In the genomic region with DNA sequence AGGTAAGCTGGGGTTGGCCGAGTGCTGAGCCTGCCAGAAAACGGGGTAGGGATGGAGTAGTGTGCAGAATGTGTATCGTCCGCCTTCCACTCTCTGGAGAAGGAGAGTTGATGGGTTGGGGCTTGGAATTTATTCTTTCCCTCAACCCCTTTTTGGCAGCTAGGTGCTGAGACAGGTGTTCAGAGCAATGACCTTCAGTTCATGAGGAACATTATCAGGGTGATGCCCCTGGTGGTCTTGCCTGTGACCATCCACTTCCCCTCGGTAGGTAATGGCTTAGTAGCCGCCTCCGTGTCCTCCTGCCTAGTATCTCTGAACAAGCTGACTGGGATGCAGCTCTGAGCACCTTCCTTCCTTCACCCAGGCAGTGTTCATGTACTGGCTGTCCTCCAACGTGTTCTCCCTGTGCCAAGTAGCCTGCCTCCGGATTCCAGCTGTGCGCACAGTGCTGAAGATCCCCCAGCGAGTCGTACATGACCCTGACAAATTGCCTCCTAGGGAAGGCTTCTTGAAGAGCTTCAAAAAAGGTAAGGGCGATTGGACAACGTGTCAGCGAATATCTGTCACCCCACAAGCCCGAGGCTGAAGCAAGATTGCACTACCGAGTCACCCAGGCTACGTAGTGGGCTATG, we compare ENCODE assay signal across 15 mouse cellular contexts. TPM values are rescaled to one million over a fixed set of nuclear protein-coding genes. Genes with fewer than 3 reads are reported as not detected.
A peak's percentile ranks its signal among the peaks of the same experiment; 100 is the strongest.
DNase-seq lines count a peak whose midpoint lies in the region; ATAC-seq and TF ChIP-seq lines count a peak whose summit lies in the region.
"Had no signal": no experiment of that assay in that cellular context is flagged by ENCODE, and none has a peak within 500 bp of the region (broad histone marks: within the 10 kb centered on the region; RNA-seq: fewer than 3 reads in every experiment).

No protein-coding gene starts in this region.

- no peak overlapping the region for H3K9ac ChIP-seq in heart, embryonic 16.5 days (ENCODE audit: low read length)
- H3K9ac ChIP-seq: lung, embryonic 15.5 days had no signal

- H3K27me3 ChIP-seq in heart, embryonic 16.5 days (ENCODE audit: control insufficient read depth, insufficient read depth, low read length): no peaks in the 10 kb centered on the region
- H3K27me3 ChIP-seq: lung, embryonic 15.5 days had no signal

- peaks cover 67% of the 10 kb centered on the region for H3K36me3 ChIP-seq in heart, embryonic 16.5 days (ENCODE audit: control insufficient read depth, insufficient read depth)

- intact Hi-C loops in heart, postnatal 36 days (cut with DNase I): no loop called here
- intact Hi-C loops in gastrocnemius, adult 2 months (cut with DNase I): loop anchor here (10.0 kb wide), 1 partner anchor 147 kb away; the partner anchor contains the start of gene Prmt5

- H3K4me2 ChIP-seq in heart, embryonic 16.5 days (ENCODE audit: low read depth, low read length): no peak overlapping the region
- H3K4me2 ChIP-seq: lung, embryonic 15.5 days had no signal

- no peak for DNase-seq in heart, postnatal 36 days
- DNase-seq in kidney, postnatal 25 days: peak; percentile 34 to 62
- no peak for DNase-seq in kidney, postnatal 10 days
- peak; percentile 57 for DNase-seq in adrenal gland, adult 2 months
- DNase-seq in adrenal gland, postnatal 36 days: peak; percentile 50 to 59
- no peak for DNase-seq in gastrocnemius, adult 2 months
- no peak for DNase-seq in spleen, postnatal 36 days (ENCODE audit: low spot score in 2 of 2)
- DNase-seq: cerebellum, adult 9-10 months; gastrocnemius, postnatal 36 days; layer of hippocampus, postnatal 36 days; liver; thymus, postnatal 25 days had no signal

- WGBS in heart, embryonic 16.5 days: 82% methylated on average over 18 of the region's 18 CpGs

- H3K4me3 ChIP-seq in heart, embryonic 16.5 days (ENCODE audit: low read length): no peak overlapping the region
- no peak overlapping the region for H3K4me3 ChIP-seq in gastrocnemius, adult 2 months
- H3K4me3 ChIP-seq: lung, embryonic 15.5 days had no signal

- no peak overlapping the region for H3K27ac ChIP-seq in heart, embryonic 16.5 days (ENCODE audit: low read length)
- no peak overlapping the region for H3K27ac ChIP-seq in gastrocnemius, adult 2 months
- H3K27ac ChIP-seq: kidney, postnatal 0 days; lung, embryonic 15.5 days had no signal

- H3K4me1 ChIP-seq in heart, embryonic 16.5 days (ENCODE audit: control insufficient read depth, insufficient read depth, low read length): peaks cover 4% of the 10 kb centered on the region

- ATAC-seq in heart, embryonic 16.5 days (replicated peaks; ENCODE audit: extremely low read depth, insufficient read depth, low FRiP score): peak; percentile 50; the same call in 1 of the 2 replicates

- H3K9me3 ChIP-seq in heart, embryonic 16.5 days (replicated peaks; ENCODE audit: control insufficient read depth, low read length): no peaks in the 10 kb centered on the region
- H3K9me3 ChIP-seq: lung, embryonic 15.5 days had no signal

- no peak for TF ChIP-seq CTCF in gastrocnemius, adult 2 months (IDR thresholded peaks at IDR 0.05)

RNA-seq across cellular contexts. Expression of gene Oxa1l, which starts 6.9 kb away (rescaled TPM):
- 63.1 and 66.5 TPM in 2 replicates for polyA plus RNA-seq in heart, embryonic 16.5 days (2015; fragmentation: Nextera tagmentation; extraction: Ambion mirVana)
- 10 to 100 TPM; 97.2 to 98.9 TPM for total RNA-seq in heart, postnatal 36 days (2021)
- total RNA-seq in adrenal gland, adult 2 months (2021): 100 to 1,000 TPM in 1 of 2 experiments, 10 to 100 TPM in 1; 95.8 to 109 TPM
- polyA plus RNA-seq in adrenal gland, adult 2 months (2012; rRNA removed): 461 and 500 TPM in 2 replicates
- total RNA-seq in adrenal gland, postnatal 36 days (2021): 100 to 1,000 TPM in 1 of 2 experiments, 10 to 100 TPM in 1; 81.8 to 102 TPM
- total RNA-seq in gastrocnemius, adult 2 months (2021): 10 to 100 TPM; 49.1 to 54.6 TPM

RNA-seq across cellular contexts. Expression of gene Slc7a7, which starts 50.0 kb away (rescaled TPM):
- polyA plus RNA-seq in heart, embryonic 16.5 days (2015; fragmentation: Nextera tagmentation; extraction: Ambion mirVana): 8.6 and 12.3 TPM in 2 replicates
- 1 to 10 TPM; 4.1 to 6.1 TPM for total RNA-seq in heart, postnatal 36 days (2021)
- 1 to 10 TPM; 2.8 to 3.9 TPM for total RNA-seq in adrenal gland, adult 2 months (2021)
- polyA plus RNA-seq in adrenal gland, adult 2 months (2012; rRNA removed): 3.7 and 4.2 TPM in 2 replicates
- 1 to 10 TPM; 3.8 to 4.0 TPM for total RNA-seq in adrenal gland, postnatal 36 days (2021)
- total RNA-seq in gastrocnemius, adult 2 months (2021): 1 to 10 TPM in 1 of 2 experiments, under 1 TPM in 1; 0.56 to 2.0 TPM

RNA-seq across cellular contexts. Expression of gene Mrpl52, which starts 59.2 kb away (rescaled TPM):
- polyA plus RNA-seq in heart, embryonic 16.5 days (2015; fragmentation: Nextera tagmentation; extraction: Ambion mirVana): 191 and 212 TPM in 2 replicates
- total RNA-seq in heart, postnatal 36 days (2021): 100 to 1,000 TPM; 118 to 126 TPM
- 100 to 1,000 TPM; 162 to 202 TPM for total RNA-seq in adrenal gland, adult 2 months (2021)
- 2,091 and 3,081 TPM in 2 replicates for polyA plus RNA-seq in adrenal gland, adult 2 months (2012; rRNA removed)
- total RNA-seq in adrenal gland, postnatal 36 days (2021): 100 to 1,000 TPM; 211 to 217 TPM
- total RNA-seq in gastrocnemius, adult 2 months (2021): 100 to 1,000 TPM; 102 to 111 TPM

Comparison
In these comparisons a context has a peak if more than half of its experiments do, and no peak if none do; other contexts are left out.
1. DNase-seq: peak in kidney, postnatal 25 days (2 of 2), adrenal gland, adult 2 months (single experiment) and adrenal gland, postnatal 36 days (2 of 2); none in heart, postnatal 36 days (0 of 2), kidney, postnatal 10 days (single experiment), gastrocnemius, adult 2 months (single experiment) and spleen, postnatal 36 days (0 of 2).